Comparison of ENCODE assay signal across 13 mouse cellular contexts in the genomic region with DNA sequence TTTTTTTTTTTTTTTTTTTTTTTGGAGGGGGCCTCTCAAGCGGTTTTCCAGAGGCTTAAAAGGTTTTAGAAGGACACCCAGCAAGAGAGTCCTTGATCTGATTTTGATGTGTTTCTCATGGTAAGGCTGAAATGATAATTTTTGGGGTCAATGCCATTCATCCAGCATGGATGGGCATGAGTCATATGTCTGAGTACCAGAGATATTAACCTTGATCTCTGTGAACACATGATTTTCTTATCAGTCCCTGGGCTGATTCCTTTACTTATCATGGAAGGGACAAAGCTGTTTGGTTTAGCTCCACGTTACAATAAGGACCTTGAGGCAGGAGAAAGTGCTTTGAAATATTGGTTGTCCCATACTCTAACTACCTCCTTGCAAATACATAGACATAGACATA. TPM values are rescaled to one million over a fixed set of nuclear protein-coding genes. Genes with fewer than 3 reads are reported as not detected.
"Had no signal": no experiment of that assay in that cellular context is flagged by ENCODE, and none has a peak within 500 bp of the region (broad histone marks: within the 10 kb centered on the region; RNA-seq: fewer than 3 reads in every experiment).

No protein-coding gene starts in this region.

- DNase-seq: left cerebral cortex, postnatal 4 days; liver; liver, embryonic 13.5 days; liver, postnatal 0 days; lung, adult 18-20 months; lung, adult 2 months; lung, embryonic 14.5 days; lung, postnatal 10 days; lung, postnatal 14 days; lung, postnatal 36 days; lung, postnatal 4 days; midbrain, embryonic 14.5 days had no signal

RNA-seq across cellular contexts. Expression of a gene that starts 10.5 kb away (rescaled TPM):
- polyA plus RNA-seq: myocyte had no signal
